Mouse (Mus musculus) skeletal muscle tissue, adult 2 months (tissue): Measurements from ENCODE around the gene Asah2.
"Not testable (repeated sequence)": the region's sequence is repeated elsewhere in the genome, so short reads cannot be mapped to it uniquely, and the experiment has no call there.

Experiments used
- DNase-seq: peaks from one replicate; pipeline ENCODE4 v3.0.0-alpha.2; 2012; ENCODE audit warnings: low read depth, low spot score

Asah2 gene

GRCm38 (mm10) chr19:32107771-32108306, at the start of gene Asah2:
TSS of gene Asah2 (minus strand) at chr19:32108211.
- peak; percentile 66 for DNase-seq

- DNase-seq, result no peak
These were observed 49.0 kb upstream of the Asah2 start for GRCm38 (mm10) chr19:32157045-32157444.

GRCm38 (mm10) chr19:32152529-32152928, 44.5 kb upstream of the Asah2 start:
- no peak for DNase-seq

- DNase-seq, result no peak
These were observed 40.7 kb upstream of the Asah2 start for GRCm38 (mm10) chr19:32148710-32149109.

GRCm38 (mm10) chr19:32142383-32142782, 34.4 kb upstream of the Asah2 start:
- DNase-seq, result no peak

- no peak for DNase-seq
These were observed 30.5 kb upstream of the Asah2 start for GRCm38 (mm10) chr19:32138361-32139088.

GRCm38 (mm10) chr19:32137904-32138303, 29.9 kb upstream of the Asah2 start:
- DNase-seq, result no peak

GRCm38 (mm10) chr19:32136888-32137625, 29.0 kb upstream of the Asah2 start:
- DNase-seq, result peak; percentile 25

- not testable (repeated sequence) for DNase-seq
These were observed 23.9 kb upstream of the Asah2 start for GRCm38 (mm10) chr19:32131707-32132488.

GRCm38 (mm10) chr19:32129281-32129680, 21.3 kb upstream of the Asah2 start:
- no peak for DNase-seq

- DNase-seq, result no peak
These were observed 19.3 kb upstream of the Asah2 start for GRCm38 (mm10) chr19:32127180-32127850.

GRCm38 (mm10) chr19:32124155-32124554, 16.1 kb upstream of the Asah2 start:
- no peak for DNase-seq

GRCm38 (mm10) chr19:32123196-32123595, 15.2 kb upstream of the Asah2 start:
- DNase-seq, result no peak

GRCm38 (mm10) chr19:32120798-32121197, 12.8 kb upstream of the Asah2 start:
- no peak for DNase-seq

GRCm38 (mm10) chr19:32119666-32120065, 11.7 kb upstream of the Asah2 start:
- no peak for DNase-seq

GRCm38 (mm10) chr19:32118496-32118895, 10.5 kb upstream of the Asah2 start:
- no peak for DNase-seq

- DNase-seq, result no peak
These were observed 9.5 kb upstream of the Asah2 start for GRCm38 (mm10) chr19:32117484-32118018.

- DNase-seq, result no peak
These were observed 4.1 kb upstream of the Asah2 start for GRCm38 (mm10) chr19:32111866-32112790.

GRCm38 (mm10) chr19:32106750-32107149, 1.3 kb downstream of the Asah2 start:
- DNase-seq, result no peak

GRCm38 (mm10) chr19:32104217-32104616, 3.8 kb downstream of the Asah2 start:
- no peak for DNase-seq
